Mouse (Mus musculus): Measurements from ENCODE around the gene Dhx38.

DNA sequence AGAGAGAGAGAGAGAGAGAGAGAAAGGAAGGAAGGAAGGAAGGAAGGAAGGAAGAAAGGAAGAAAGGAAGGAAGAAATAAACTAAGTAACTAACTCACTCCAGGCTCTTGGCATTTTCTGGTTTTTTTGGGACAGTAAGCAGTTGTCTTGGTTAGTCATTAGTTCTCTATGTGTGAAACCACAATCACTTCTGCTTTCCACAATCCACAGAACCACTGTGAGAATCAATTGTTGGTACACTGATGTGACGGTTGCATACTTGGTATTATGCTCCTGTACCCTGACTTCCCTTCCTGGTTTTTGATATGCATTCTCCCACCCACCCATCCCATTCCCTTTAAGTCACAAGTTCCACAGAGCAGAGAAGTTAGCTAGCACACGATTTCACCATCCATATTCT lies 1.8 kb downstream of the Dhx38 start:
- TF ChIP-seq CTCF (IDR thresholded peaks at IDR 0.05; ENCODE audit: low read depth, low read length) (no peak), EP300 (IDR thresholded peaks at IDR 0.05; ENCODE audit: insufficient read depth, low read depth, low read length) (no peak)

All from ES-Bruce4 (cell line).